Mouse (Mus musculus): ENCODE data around the gene Limch1. TPM values are rescaled to one million over a fixed set of nuclear protein-coding genes. Genes with fewer than 3 reads are reported as not detected.

Gene Limch1
- polyA plus RNA-seq, 1 experiment from 2014 or later = 25.1 TPM

- 67% methylated on average over 4 of the region's 4 CpGs for WGBS
- Histone ChIP-seq H3K4me2 (no peak overlapping the region), H3K4me1 (no peaks in the 10 kb centered on the region), H3K9ac (no peak overlapping the region), H3K9me3 (no peaks in the 10 kb centered on the region), H3K4me3 (no peak overlapping the region), H3K27ac (replicated peaks) (no peak overlapping the region), H3K36me3 (peaks cover 7% of the 10 kb centered on the region; the same call in 1 of the 2 replicates), H3K27me3 (replicated peaks) (peaks cover 53% of the 10 kb centered on the region)
- ATAC-seq (ENCODE audit: extremely low read depth, insufficient number of reproducible peaks, low FRiP score, low TSS enrichment) = no peak
These were observed 266.4 kb downstream of the Limch1 start for GRCm38 (mm10) chr5:67011985-67012384.

- peaks cover 52% of the 10 kb centered on the region for H3K27me3 ChIP-seq (replicated peaks)
- no peak overlapping the region for H3K27ac ChIP-seq (replicated peaks)
These were observed 268.3 kb downstream of the Limch1 start for GRCm38 (mm10) chr5:67013926-67014325.

GRCm38 (mm10) chr5:67016450-67016849 is 270.8 kb downstream of the Limch1 start:
- no peak for ATAC-seq (ENCODE audit: extremely low read depth, insufficient number of reproducible peaks, low FRiP score, low TSS enrichment)
- H3K9ac ChIP-seq = no peak overlapping the region
- H3K4me3 ChIP-seq = no peak overlapping the region
- H3K36me3 ChIP-seq = 0 out of 2 replicates have a peak, but pooled peaks cover 3% of the 10 kb centered on the region
- peaks cover 28% of the 10 kb centered on the region for H3K27me3 ChIP-seq (replicated peaks)
- H3K4me2 ChIP-seq = no peak overlapping the region
- H3K4me1 ChIP-seq = no peaks in the 10 kb centered on the region
- H3K27ac ChIP-seq (replicated peaks) = no peak overlapping the region
- 6% methylated on average over 7 of the region's 7 CpGs for WGBS
- no peaks in the 10 kb centered on the region for H3K9me3 ChIP-seq

More at GRCm38 (mm10) chr5:67013926-67014325, 268.3 kb downstream of the Limch1 start:
- Histone ChIP-seq H3K9me3 (no peaks in the 10 kb centered on the region), H3K4me1 (no peaks in the 10 kb centered on the region), H3K36me3 (peaks cover 10% of the 10 kb centered on the region; the same call in 1 of the 2 replicates), H3K4me2 (no peak overlapping the region), H3K9ac (no peak overlapping the region), H3K4me3 (no peak overlapping the region)
- ATAC-seq (ENCODE audit: extremely low read depth, insufficient number of reproducible peaks, low FRiP score, low TSS enrichment) = no peak
- WGBS = 74% methylated on average over 3 of the region's 3 CpGs

GRCm38 (mm10) chr5:67024459-67025050 is 278.9 kb downstream of the Limch1 start:
- Histone ChIP-seq H3K36me3 (0 out of 2 replicates have a peak, but pooled peaks cover 3% of the 10 kb centered on the region), H3K4me2 (peak overlapping the region; percentile 31; the same call in 1 of the 2 replicates), H3K4me3 (no peak overlapping the region), H3K9me3 (no peaks in the 10 kb centered on the region), H3K4me1 (peaks cover 15% of the 10 kb centered on the region), H3K27me3 (replicated peaks) (peaks cover 43% of the 10 kb centered on the region), H3K27ac (replicated peaks) (peak overlapping the region; percentile 12; the same call in 1 of the 2 replicates), H3K9ac (no peak overlapping the region)
- no peak for ATAC-seq (ENCODE audit: extremely low read depth, insufficient number of reproducible peaks, low FRiP score, low TSS enrichment)
- 36% methylated on average over 10 of the region's 10 CpGs for WGBS

- WGBS = 70% methylated on average over 8 of the region's 8 CpGs
- peaks cover 45% of the 10 kb centered on the region for H3K27me3 ChIP-seq (replicated peaks)
- no peak for ATAC-seq (ENCODE audit: extremely low read depth, insufficient number of reproducible peaks, low FRiP score, low TSS enrichment)
These were observed 279.5 kb downstream of the Limch1 start for GRCm38 (mm10) chr5:67025095-67025494.

GRCm38 (mm10) chr5:67025581-67025980 is 280.0 kb downstream of the Limch1 start:
- H3K4me1 ChIP-seq = peaks cover 15% of the 10 kb centered on the region
- H3K9me3 ChIP-seq = no peaks in the 10 kb centered on the region
- H3K27ac ChIP-seq (replicated peaks) = no peak overlapping the region
- H3K36me3 ChIP-seq = 0 out of 2 replicates have a peak, but pooled peaks cover 6% of the 10 kb centered on the region
- peaks cover 45% of the 10 kb centered on the region for H3K27me3 ChIP-seq (replicated peaks)
- 82% methylated on average over 10 of the region's 10 CpGs for WGBS
- H3K9ac ChIP-seq = no peak overlapping the region
- ATAC-seq (ENCODE audit: extremely low read depth, insufficient number of reproducible peaks, low FRiP score, low TSS enrichment) = no peak
- H3K4me2 ChIP-seq = no peak overlapping the region
- no peak overlapping the region for H3K4me3 ChIP-seq

More at GRCm38 (mm10) chr5:67025095-67025494, 279.5 kb downstream of the Limch1 start:
- H3K4me2 ChIP-seq = no peak overlapping the region
- H3K9me3 ChIP-seq = no peaks in the 10 kb centered on the region
- H3K36me3 ChIP-seq = 0 out of 2 replicates have a peak, but pooled peaks cover 3% of the 10 kb centered on the region
- H3K9ac ChIP-seq = no peak overlapping the region
- no peak overlapping the region for H3K27ac ChIP-seq (replicated peaks)
- H3K4me1 ChIP-seq = peaks cover 15% of the 10 kb centered on the region
- H3K4me3 ChIP-seq = no peak overlapping the region

- no peak overlapping the region for H3K27ac ChIP-seq (replicated peaks)
- no peak overlapping the region for H3K4me2 ChIP-seq
- peaks cover 13% of the 10 kb centered on the region for H3K36me3 ChIP-seq
- no peaks in the 10 kb centered on the region for H3K9me3 ChIP-seq
- peaks cover 15% of the 10 kb centered on the region for H3K4me1 ChIP-seq
- peaks cover 47% of the 10 kb centered on the region for H3K27me3 ChIP-seq (replicated peaks)
- no peak overlapping the region for H3K4me3 ChIP-seq
- H3K9ac ChIP-seq = no peak overlapping the region
- WGBS = 75% methylated on average over 16 of the region's 16 CpGs
- no peak for ATAC-seq (ENCODE audit: extremely low read depth, insufficient number of reproducible peaks, low FRiP score, low TSS enrichment)
These were observed 283.2 kb downstream of the Limch1 start for GRCm38 (mm10) chr5:67028786-67029185.

- no peak for ATAC-seq (ENCODE audit: extremely low read depth, insufficient number of reproducible peaks, low FRiP score, low TSS enrichment)
- H3K27ac ChIP-seq (replicated peaks) = no peak overlapping the region
- H3K9me3 ChIP-seq = no peaks in the 10 kb centered on the region
- H3K4me1 ChIP-seq = peaks cover 5% of the 10 kb centered on the region
- H3K9ac ChIP-seq = no peak overlapping the region
- peaks cover 47% of the 10 kb centered on the region for H3K27me3 ChIP-seq (replicated peaks)
- H3K4me3 ChIP-seq = no peak overlapping the region
- H3K36me3 ChIP-seq = peaks cover 19% of the 10 kb centered on the region
- H3K4me2 ChIP-seq = no peak overlapping the region
- WGBS = 45% methylated on average over 3 of the region's 3 CpGs
These were observed 284.3 kb downstream of the Limch1 start for GRCm38 (mm10) chr5:67029946-67030345.

GRCm38 (mm10) chr5:67032601-67033000 is 287.0 kb downstream of the Limch1 start:
- Histone ChIP-seq H3K27me3 (replicated peaks) (peaks cover 24% of the 10 kb centered on the region), H3K9me3 (no peaks in the 10 kb centered on the region), H3K9ac (no peak overlapping the region), H3K4me3 (no peak overlapping the region), H3K4me2 (no peak overlapping the region), H3K36me3 (peaks cover 24% of the 10 kb centered on the region), H3K27ac (replicated peaks) (no peak overlapping the region), H3K4me1 (no peaks in the 10 kb centered on the region)
- WGBS = 73% methylated on average over 7 of the region's 7 CpGs
- no peak for ATAC-seq (ENCODE audit: extremely low read depth, insufficient number of reproducible peaks, low FRiP score, low TSS enrichment)

- Histone ChIP-seq H3K4me2 (no peak overlapping the region), H3K4me1 (no peaks in the 10 kb centered on the region), H3K9me3 (no peaks in the 10 kb centered on the region), H3K27me3 (replicated peaks) (peaks cover 15% of the 10 kb centered on the region), H3K9ac (no peak overlapping the region), H3K4me3 (no peak overlapping the region), H3K27ac (replicated peaks) (no peak overlapping the region), H3K36me3 (no peaks in the 10 kb centered on the region)
- WGBS = 73% methylated on average over 8 of the region's 9 CpGs
- ATAC-seq (ENCODE audit: extremely low read depth, insufficient number of reproducible peaks, low FRiP score, low TSS enrichment) = no peak
These were observed 298.3 kb downstream of the Limch1 start for GRCm38 (mm10) chr5:67043932-67044331.

- H3K36me3 ChIP-seq = 0 out of 2 replicates have a peak, but pooled peaks cover 3% of the 10 kb centered on the region
- H3K9me3 ChIP-seq = no peaks in the 10 kb centered on the region
- 13% methylated on average over 4 of the region's 4 CpGs for WGBS
- H3K27ac ChIP-seq (replicated peaks) = no peak overlapping the region
- peaks cover 19% of the 10 kb centered on the region for H3K27me3 ChIP-seq (replicated peaks)
- no peak overlapping the region for H3K9ac ChIP-seq
- no peaks in the 10 kb centered on the region for H3K4me1 ChIP-seq
- no peak overlapping the region for H3K4me2 ChIP-seq
- H3K4me3 ChIP-seq = no peak overlapping the region
- ATAC-seq (ENCODE audit: extremely low read depth, insufficient number of reproducible peaks, low FRiP score, low TSS enrichment) = no peak
These were observed 302.4 kb downstream of the Limch1 start for GRCm38 (mm10) chr5:67048003-67048402.

GRCm38 (mm10) chr5:67057803-67058202 is 312.2 kb downstream of the Limch1 start:
- whole genome bisulfite sequencing = 74% methylated on average over 6 of the region's 6 CpGs
- H3K27ac ChIP-seq (replicated peaks) = no peak overlapping the region
- ATAC-seq (ENCODE audit: extremely low read depth, insufficient number of reproducible peaks, low FRiP score, low TSS enrichment) = no peak
- H3K36me3 ChIP-seq = peaks cover 5% of the 10 kb centered on the region
- no peak overlapping the region for H3K9ac ChIP-seq
- H3K9me3 ChIP-seq = no peaks in the 10 kb centered on the region
- H3K27me3 ChIP-seq (replicated peaks) = no peaks in the 10 kb centered on the region; the same call in 1 of the 2 replicates
- H3K4me3 ChIP-seq = no peak overlapping the region
- H3K4me2 ChIP-seq = no peak overlapping the region
- H3K4me1 ChIP-seq = no peaks in the 10 kb centered on the region

Data from heart, embryonic 13.5 days (tissue).